Mouse (Mus musculus): ENCODE results near the gene Tmcc3.

The Tmcc3 gene

GRCm38 (mm10) chr10:94332358-94333137 lies 20.8 kb downstream of the Tmcc3 start:
- no peak for DNase-seq

- no peak for DNase-seq
Observed at GRCm38 (mm10) chr10:94333328-94333727, 21.6 kb downstream of the Tmcc3 start.

GRCm38 (mm10) chr10:94335047-94335446 lies 23.3 kb downstream of the Tmcc3 start:
- DNase-seq: no peak

- DNase-seq: no peak
Observed at GRCm38 (mm10) chr10:94336071-94336470, 24.3 kb downstream of the Tmcc3 start.

- no peak for DNase-seq
Observed at GRCm38 (mm10) chr10:94341501-94341900, 29.8 kb downstream of the Tmcc3 start.

- no peak for DNase-seq
Observed at GRCm38 (mm10) chr10:94342256-94342655, 30.5 kb downstream of the Tmcc3 start.

- no peak for DNase-seq
Observed at GRCm38 (mm10) chr10:94343581-94343980, 31.8 kb downstream of the Tmcc3 start.

GRCm38 (mm10) chr10:94344631-94345417 lies 33.1 kb downstream of the Tmcc3 start:
- DNase-seq: no peak

GRCm38 (mm10) chr10:94345509-94346252 lies 33.9 kb downstream of the Tmcc3 start:
- DNase-seq: no peak

GRCm38 (mm10) chr10:94346596-94346995 lies 34.8 kb downstream of the Tmcc3 start:
- no peak for DNase-seq

- no peak for DNase-seq
Observed at GRCm38 (mm10) chr10:94347296-94347695, 35.5 kb downstream of the Tmcc3 start.

- DNase-seq: no peak
Observed at GRCm38 (mm10) chr10:94347959-94348358, 36.2 kb downstream of the Tmcc3 start.

- DNase-seq: no peak
Observed at GRCm38 (mm10) chr10:94350207-94350606, 38.5 kb downstream of the Tmcc3 start.

- DNase-seq: no peak
Observed at GRCm38 (mm10) chr10:94350896-94351661, 39.3 kb downstream of the Tmcc3 start.

GRCm38 (mm10) chr10:94352172-94352876 lies 40.6 kb downstream of the Tmcc3 start:
- DNase-seq: no peak

- DNase-seq: no peak
Observed at GRCm38 (mm10) chr10:94352877-94353853, 41.4 kb downstream of the Tmcc3 start.

- no peak for DNase-seq
Observed at GRCm38 (mm10) chr10:94354005-94354404, 42.3 kb downstream of the Tmcc3 start.

GRCm38 (mm10) chr10:94354427-94354826 lies 42.7 kb downstream of the Tmcc3 start:
- no peak for DNase-seq

- DNase-seq: no peak
Observed at GRCm38 (mm10) chr10:94356504-94357169, 44.9 kb downstream of the Tmcc3 start.

- DNase-seq: no peak
Observed at GRCm38 (mm10) chr10:94360664-94361063, 48.9 kb downstream of the Tmcc3 start.

Measured in kidney, postnatal 10 days (tissue).